Mouse (Mus musculus) naive thymus-derived CD4-positive, alpha-beta T cell, adult 2 months (primary cell): Measurements from ENCODE around the gene Fes.

Experiments
- DNase-seq: peaks from one replicate; pipeline ENCODE4 v3.0.0-alpha.2; 2011; ENCODE audit warnings: low read depth

The Fes gene

DNA sequence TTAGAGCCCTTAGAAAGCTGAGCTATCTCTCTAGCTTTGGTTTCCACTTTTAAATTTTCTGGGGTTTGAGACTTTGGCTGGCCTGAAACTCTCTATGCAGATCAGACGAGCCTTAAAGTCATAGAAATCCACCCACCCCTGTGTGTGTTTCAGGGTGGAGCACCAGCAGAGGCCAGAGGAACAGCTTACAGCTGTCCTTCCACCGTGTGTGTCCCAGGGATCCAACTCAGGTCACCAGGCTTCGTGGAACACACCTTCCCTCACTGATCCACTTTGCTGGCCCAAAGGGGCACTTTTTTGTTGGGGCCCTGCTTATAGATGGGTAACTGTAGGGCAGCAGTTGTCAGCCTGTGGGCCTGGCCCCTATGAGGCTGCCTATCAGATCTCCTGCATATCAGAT, 13.5 kb downstream of the Fes start:
- no peak for DNase-seq

DNA sequence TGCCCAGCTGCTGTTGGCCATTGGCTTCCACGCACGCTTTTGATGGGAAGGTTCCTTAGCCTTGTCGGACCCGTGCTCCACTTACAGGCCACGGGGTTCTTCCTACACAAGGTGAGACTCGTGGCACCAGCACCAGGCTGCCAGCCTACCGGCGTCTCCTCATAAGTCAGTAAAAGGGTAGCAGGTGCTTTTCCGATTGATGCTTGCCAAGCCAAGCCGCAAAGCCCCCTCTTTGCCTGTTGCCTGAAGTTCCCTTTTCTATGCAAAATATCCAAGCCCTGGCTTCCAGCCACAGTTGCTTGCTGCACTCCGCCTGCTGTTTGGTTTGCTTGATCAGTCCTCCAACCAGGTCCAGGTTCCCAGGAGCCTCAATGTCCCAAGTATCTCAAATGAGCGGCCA, 13.9 kb downstream of the Fes start:
- DNase-seq, result no peak

GRCm38 (mm10) chr7:80373352-80373751, 14.4 kb downstream of the Fes start:
- DNase-seq, result no peak

- DNase-seq, result no peak
Observed at GRCm38 (mm10) chr7:80372667-80373066, 15.1 kb downstream of the Fes start.

GRCm38 (mm10) chr7:80372166-80372565, 15.6 kb downstream of the Fes start:
- peak; percentile 21 for DNase-seq

- DNase-seq, result peak; percentile 86
Observed at GRCm38 (mm10) chr7:80371041-80371751, 16.6 kb downstream of the Fes start, which contains the start of gene Man2a2. Man2a2 (minus strand) TSS chr7:80371375.

- peak; percentile 90 for DNase-seq
Observed at GRCm38 (mm10) chr7:80370649-80371040, 17.1 kb downstream of the Fes start.

DNA sequence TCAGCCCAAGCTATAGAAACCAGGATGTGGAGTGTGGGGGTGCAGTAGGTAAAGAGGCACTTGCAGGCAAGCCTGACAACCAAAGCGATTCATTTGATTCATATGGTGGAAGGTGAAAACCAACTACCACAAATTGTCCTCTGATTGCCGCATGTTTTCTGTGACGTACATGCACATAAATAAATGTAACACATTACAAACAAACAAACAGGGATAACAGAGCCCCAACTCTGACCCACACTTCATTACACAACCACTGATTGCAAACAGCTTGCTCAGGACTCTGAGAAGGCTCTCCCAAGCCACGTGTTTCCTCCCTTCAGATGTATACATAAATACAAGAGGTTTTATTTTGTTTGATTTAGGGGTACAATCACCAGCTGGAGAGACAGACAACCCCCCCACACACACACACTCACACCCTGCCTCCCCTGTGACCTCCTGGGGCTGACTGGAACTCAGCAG, 17.7 kb downstream of the Fes start:
- DNase-seq, result peak; percentile 70

- DNase-seq, result no peak
Observed at GRCm38 (mm10) chr7:80369461-80369860, 18.3 kb downstream of the Fes start.

GRCm38 (mm10) chr7:80368635-80369421, 18.9 kb downstream of the Fes start:
- DNase-seq, result peak; percentile 84

GRCm38 (mm10) chr7:80368009-80368408, 19.7 kb downstream of the Fes start:
- DNase-seq, result no peak

GRCm38 (mm10) chr7:80367232-80367631, 20.5 kb downstream of the Fes start:
- no peak for DNase-seq

DNA sequence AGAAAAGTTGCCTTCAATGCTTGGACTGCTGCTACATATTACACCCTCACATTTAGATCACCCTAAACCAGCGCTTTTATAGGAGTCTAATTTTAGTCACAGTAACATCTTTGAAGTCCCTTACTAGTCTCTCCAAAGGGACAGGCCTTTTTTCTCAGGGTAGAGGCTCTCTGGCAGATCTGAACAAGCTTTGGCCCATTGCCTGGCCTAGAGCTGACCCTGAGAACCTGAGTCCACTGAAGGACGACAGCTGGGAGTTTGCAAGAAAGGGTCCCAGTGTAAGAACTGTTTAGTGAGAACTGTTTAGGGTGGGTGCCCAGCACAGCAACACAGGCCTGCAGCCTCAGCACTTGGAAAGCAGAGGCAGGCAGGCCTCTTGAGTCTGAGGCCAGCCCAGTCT, 22.0 kb downstream of the Fes start:
- no peak for DNase-seq

GRCm38 (mm10) chr7:80360435-80360834, 27.3 kb downstream of the Fes start:
- no peak for DNase-seq

DNA sequence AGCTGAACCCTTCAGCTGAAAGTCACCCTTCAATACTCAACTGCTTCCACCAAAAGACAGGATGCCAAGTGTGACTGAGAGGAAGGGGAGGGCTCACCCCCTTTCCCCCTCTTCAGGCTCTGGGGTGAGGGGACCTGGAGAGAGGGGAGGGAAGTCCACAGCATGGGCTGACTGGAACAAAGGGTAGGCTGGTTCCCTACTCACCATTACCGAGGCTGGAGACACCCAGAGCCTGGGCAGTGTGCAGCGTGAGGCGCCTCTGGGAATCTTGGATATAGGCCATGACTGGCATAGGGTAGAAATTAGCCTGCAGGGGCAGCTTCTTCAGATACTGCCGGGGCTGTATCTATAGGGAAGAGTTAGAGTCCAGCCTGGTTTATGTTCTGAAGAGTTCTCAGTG, 29.7 kb downstream of the Fes start:
- DNase-seq, result no peak

DNA sequence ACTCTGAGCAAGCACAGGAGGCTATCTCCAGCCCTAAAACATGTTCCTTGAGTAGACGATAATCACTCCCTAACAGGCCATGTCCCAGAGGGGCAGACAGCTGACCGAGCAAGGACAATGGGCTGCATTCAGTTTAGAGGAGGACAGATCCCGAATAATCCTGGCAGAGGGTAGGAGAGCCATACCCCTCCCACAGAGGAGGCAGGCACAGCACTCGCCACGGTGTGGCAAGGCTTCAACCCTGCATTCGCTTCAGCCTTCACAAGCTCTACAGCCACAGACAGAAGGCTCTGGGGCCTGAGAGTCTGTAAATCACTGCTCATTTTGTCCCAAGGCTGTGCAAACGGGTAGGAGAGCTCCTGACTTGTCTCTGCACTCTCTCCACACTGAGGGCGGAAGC, 30.6 kb downstream of the Fes start:
- no peak for DNase-seq

- no peak for DNase-seq
Observed at GRCm38 (mm10) chr7:80356351-80356750, 31.4 kb downstream of the Fes start.

- no peak for DNase-seq
Observed at GRCm38 (mm10) chr7:80352920-80353319, 34.8 kb downstream of the Fes start.

- DNase-seq, result no peak
Observed at GRCm38 (mm10) chr7:80350808-80351207, 36.9 kb downstream of the Fes start.

DNA sequence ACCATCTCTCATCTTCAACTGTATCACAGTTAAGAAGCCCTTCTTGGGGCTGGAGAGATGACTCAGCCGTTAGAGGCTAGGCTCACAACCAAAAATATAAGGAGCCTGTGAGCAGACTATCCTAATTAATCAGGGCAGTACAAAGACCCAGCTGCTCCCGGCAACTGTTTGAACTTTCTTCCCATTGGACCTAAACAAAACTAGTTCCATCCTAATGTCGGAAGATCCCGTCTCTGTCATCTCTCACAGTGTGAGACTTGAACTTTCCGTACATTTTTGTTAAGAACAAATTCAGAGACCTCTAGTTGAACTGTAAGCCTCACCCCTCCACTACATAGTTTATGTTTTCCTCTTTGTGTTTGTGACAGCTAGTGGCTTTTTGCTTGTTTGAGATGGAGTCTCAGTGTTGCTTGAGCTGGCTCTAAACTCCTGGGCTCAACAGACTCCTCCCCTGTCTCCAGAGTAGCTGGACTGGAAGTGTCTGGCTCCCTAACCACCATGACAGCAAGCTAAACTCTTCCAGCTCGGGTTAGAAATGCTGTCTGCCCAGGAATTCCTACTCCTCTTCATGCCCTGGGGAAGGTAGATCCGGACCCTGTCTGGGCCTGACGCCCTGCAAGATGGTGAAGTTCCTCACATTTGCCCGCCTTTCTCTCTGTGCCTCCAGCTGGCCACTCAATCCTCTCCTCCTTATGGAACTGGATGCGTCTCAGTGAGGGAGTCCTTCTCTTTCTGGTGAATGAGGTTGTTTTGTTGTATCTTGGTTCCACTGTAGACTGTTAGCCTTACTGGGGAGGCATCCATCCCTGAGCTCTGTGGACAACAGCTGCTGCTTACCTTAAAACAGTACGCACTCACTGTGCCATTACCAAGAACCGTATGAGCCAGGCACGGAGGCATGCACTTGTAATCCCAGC, 39.8 kb downstream of the Fes start:
- no peak for DNase-seq

- DNase-seq, result no peak
Observed at GRCm38 (mm10) chr7:80346830-80347229, 40.9 kb downstream of the Fes start.

DNA sequence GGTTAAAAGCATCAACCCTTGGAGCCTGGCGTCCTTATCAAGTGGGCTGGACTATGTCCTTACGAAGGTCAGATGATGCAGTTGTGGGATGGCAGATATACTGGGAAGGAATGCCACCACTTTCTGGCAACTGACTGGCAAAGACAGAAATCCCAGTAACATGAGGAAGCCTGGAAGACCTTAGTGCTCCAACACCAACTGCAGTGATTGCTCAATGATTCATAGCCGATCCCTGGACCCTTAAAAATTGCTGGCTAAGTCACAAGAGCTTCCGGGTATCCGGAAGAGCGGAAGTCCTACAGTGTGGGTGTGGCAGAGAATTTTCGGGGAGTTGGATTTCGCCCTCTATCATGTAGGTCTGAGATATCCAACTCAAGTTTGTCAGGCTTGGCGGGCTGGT, 41.6 kb downstream of the Fes start:
- no peak for DNase-seq
